In genomic region chr9:61376650-61377049, GRCm38 (mm10) we compare ENCODE assay signal across 9 mouse cellular contexts. TPM values are rescaled to one million over a fixed set of nuclear protein-coding genes. Genes with fewer than 3 reads are reported as not detected.
DNase-seq lines count a peak whose midpoint lies in the region; ATAC-seq and TF ChIP-seq lines count a peak whose summit lies in the region.
"Had no signal": no experiment of that assay in that cellular context is flagged by ENCODE, and none has a peak within 500 bp of the region (broad histone marks: within the 10 kb centered on the region; RNA-seq: fewer than 3 reads in every experiment).

No protein-coding gene starts in this region.

- no peak overlapping the region for H3K27ac ChIP-seq in lung, embryonic 16.5 days (ENCODE audit: low read length)
- H3K27ac ChIP-seq in hindbrain, embryonic 10.5 days = peak overlapping the region; percentile 86
- H3K27ac ChIP-seq in liver, embryonic 14.5 days = no peak overlapping the region
- peak overlapping the region; percentile 45 for H3K27ac ChIP-seq in stomach, postnatal 0 days (replicated peaks)

- DNase-seq in lung, postnatal 36 days = no peak
- no peak for DNase-seq in hindbrain, embryonic 10.5 days (ENCODE audit: low spot score)
- DNase-seq in liver, embryonic 14.5 days (ENCODE audit: low read depth in 3 of 3, low spot score in 3 of 3) = no peak
- no peak for DNase-seq in stomach, postnatal 0 days (ENCODE audit: low spot score)
- DNase-seq in layer of hippocampus, adult 9-11 months = no peak
- no peak for DNase-seq in frontal cortex, postnatal 25 days (ENCODE audit: low spot score in 2 of 2)
- no peak for DNase-seq in left cerebral cortex, adult 11 months (ENCODE audit: low spot score)
- DNase-seq: heart, postnatal 36 days had no signal

- 59% methylated on average over 3 of the region's 3 CpGs for WGBS in lung, embryonic 16.5 days
- WGBS in hindbrain, embryonic 10.5 days = 58% methylated on average over 3 of the region's 3 CpGs
- 31% methylated on average over 3 of the region's 3 CpGs for WGBS in liver, embryonic 14.5 days (ENCODE audit: insufficient replicate concordance)
- WGBS in stomach, postnatal 0 days = 52% methylated on average over 3 of the region's 3 CpGs

- no peak for TF ChIP-seq EP300 in liver, embryonic 14.5 days (IDR thresholded peaks at IDR 0.05; ENCODE audit: low read depth)
- TF ChIP-seq EP300 in stomach, postnatal 0 days (optimal IDR thresholded peaks at IDR 0.05) = no peak

- H3K27me3 ChIP-seq in lung, embryonic 16.5 days (ENCODE audit: control insufficient read depth, insufficient read depth, low read depth, low read length) = no peaks in the 10 kb centered on the region
- H3K27me3 ChIP-seq in hindbrain, embryonic 10.5 days (ENCODE audit: insufficient read depth, poor library complexity, severe bottlenecking) = peaks cover 7% of the 10 kb centered on the region; the same call in 1 of the 2 replicates
- H3K27me3 ChIP-seq in liver, embryonic 14.5 days (ENCODE audit: control insufficient read depth, insufficient read depth, low read length) = peaks cover 19% of the 10 kb centered on the region
- H3K27me3 ChIP-seq in stomach, postnatal 0 days (ENCODE audit: control insufficient read depth, insufficient read depth, low read length) = no peaks in the 10 kb centered on the region

- ATAC-seq in lung, embryonic 16.5 days (ENCODE audit: low read depth) = no peak
- ATAC-seq in liver, embryonic 14.5 days (ENCODE audit: insufficient read depth) = no peak
- no peak for ATAC-seq in stomach, postnatal 0 days (ENCODE audit: low FRiP score, low TSS enrichment)

- peak overlapping the region; percentile 26; the same call in 1 of the 2 replicates for H3K4me2 ChIP-seq in lung, embryonic 16.5 days (ENCODE audit: low read depth, low read length)
- H3K4me2 ChIP-seq in liver, embryonic 14.5 days (ENCODE audit: low read depth) = peak overlapping the region; percentile 6; the same call in 1 of the 2 replicates
- peak overlapping the region; percentile 88 for H3K4me2 ChIP-seq in stomach, postnatal 0 days (replicated peaks; ENCODE audit: low read depth)

- no peak overlapping the region for H3K9ac ChIP-seq in lung, embryonic 16.5 days (ENCODE audit: low read length)
- H3K9ac ChIP-seq in liver, embryonic 14.5 days (replicated peaks) = no peak overlapping the region
- no peak overlapping the region for H3K9ac ChIP-seq in stomach, postnatal 0 days (ENCODE audit: low read length)

- no peaks in the 10 kb centered on the region for H3K9me3 ChIP-seq in lung, embryonic 16.5 days (ENCODE audit: control insufficient read depth, low read length)
- no peaks in the 10 kb centered on the region for H3K9me3 ChIP-seq in hindbrain, embryonic 10.5 days
- H3K9me3 ChIP-seq in liver, embryonic 14.5 days (ENCODE audit: control insufficient read depth, low read length) = no peaks in the 10 kb centered on the region
- H3K9me3 ChIP-seq in stomach, postnatal 0 days (ENCODE audit: control insufficient read depth, low read length) = no peaks in the 10 kb centered on the region

- peaks cover 6% of the 10 kb centered on the region; the same call in 1 of the 2 replicates for H3K36me3 ChIP-seq in lung, embryonic 16.5 days (ENCODE audit: control insufficient read depth, insufficient read depth, low read length)
- peaks cover 64% of the 10 kb centered on the region for H3K36me3 ChIP-seq in hindbrain, embryonic 10.5 days
- no peaks in the 10 kb centered on the region for H3K36me3 ChIP-seq in liver, embryonic 14.5 days (replicated peaks; ENCODE audit: control insufficient read depth, insufficient read depth, low read depth)
- H3K36me3 ChIP-seq in stomach, postnatal 0 days (ENCODE audit: control insufficient read depth, insufficient read depth, low read length) = peaks cover 14% of the 10 kb centered on the region; the same call in 1 of the 2 replicates

- H3K4me1 ChIP-seq in lung, embryonic 16.5 days (replicated peaks; ENCODE audit: control insufficient read depth, insufficient read depth, low read length) = peaks cover 67% of the 10 kb centered on the region
- peaks cover 79% of the 10 kb centered on the region for H3K4me1 ChIP-seq in hindbrain, embryonic 10.5 days (replicated peaks)
- H3K4me1 ChIP-seq in liver, embryonic 14.5 days (replicated peaks; ENCODE audit: control insufficient read depth in 2 of 2, insufficient read depth in 2 of 2, low read length in 1 of 2) = peaks cover 23 to 47% of the 10 kb centered on the region in 2 experiments
- H3K4me1 ChIP-seq in stomach, postnatal 0 days (replicated peaks; ENCODE audit: control insufficient read depth, insufficient read depth) = peaks cover 9% of the 10 kb centered on the region

- TF ChIP-seq CTCF in liver, embryonic 14.5 days (IDR thresholded peaks at IDR 0.05; ENCODE audit: low read depth) = no peak
- TF ChIP-seq CTCF in stomach, postnatal 0 days (IDR thresholded peaks at IDR 0.05; ENCODE audit: low read depth) = no peak

- no peak overlapping the region for H3K4me3 ChIP-seq in lung, embryonic 16.5 days (ENCODE audit: low read length)
- peak overlapping the region; percentile 77 for H3K4me3 ChIP-seq in hindbrain, embryonic 10.5 days
- no peak overlapping the region for H3K4me3 ChIP-seq in liver, embryonic 14.5 days (ENCODE audit: insufficient read depth in 1 of 2, low read depth in 2 of 2, low read length in 2 of 2)
- H3K4me3 ChIP-seq in stomach, postnatal 0 days (ENCODE audit: low read depth, low read length) = no peak overlapping the region

RNA-seq across cellular contexts. Expression of gene Tle3, which starts 4.5 kb away (rescaled TPM):
- polyA plus RNA-seq in lung, embryonic 16.5 days (2015; fragmentation: Nextera tagmentation; extraction: Ambion mirVana) = 23.3 and 23.4 TPM in 2 replicates
- 47.4 and 56.0 TPM in 2 replicates for polyA plus RNA-seq in hindbrain, embryonic 10.5 days (2016; fragmentation: Nextera tagmentation; extraction: Ambion mirVana)
- polyA plus RNA-seq in liver, embryonic 14.5 days (2012; rRNA removed) = 4.6 and 4.7 TPM in 2 replicates
- polyA plus RNA-seq in liver, embryonic 14.5 days (2014; fragmentation: Nextera tagmentation; extraction: Ambion mirVana) = 2.7 and 2.9 TPM in 2 replicates
- 16.8 and 18.2 TPM in 2 replicates for polyA plus RNA-seq in stomach, postnatal 0 days (2015; fragmentation: Nextera tagmentation; extraction: Ambion mirVana)

Comparison
In these comparisons a context has a peak if more than half of its experiments do, and no peak if none do; other contexts are left out.
1. H3K27ac ChIP-seq: peak in hindbrain, embryonic 10.5 days (single experiment) and stomach, postnatal 0 days (single experiment); none in lung, embryonic 16.5 days (single experiment) and liver, embryonic 14.5 days (single experiment).
2. H3K4me2 ChIP-seq: peak in every context shown above with its lines; median percentile 88 in stomach, postnatal 0 days; 26 in lung, embryonic 16.5 days; 6 in liver, embryonic 14.5 days.